Mouse (Mus musculus) CD4-positive naive resting alpha-beta T cell, adult 57 days (primary cell): ENCODE measurements around the gene Ttc32. TPM values are rescaled to one million over a fixed set of nuclear protein-coding genes. Genes with fewer than 3 reads are reported as not detected.

Source experiments
- total RNA-seq: library from RNA; stranded (reverse); gene quantifications from one replicate; pipeline ENCODE4 v1.2.4, GENCODE M21; 2023

Gene Ttc32
- 9.0 TPM for total RNA-seq

GRCm38 (mm10) chr12:9029888-9030723, at the start of gene Ttc32:
Gene Ttc32 (plus strand): TSS chr12:9029997.

Other genes with a start within 250 kb of the Ttc32 start
- 82.4 TPM for gene Laptm4a, start 108.3 kb upstream of the Ttc32 start, total RNA-seq
- gene Matn3, start 82.1 kb upstream of the Ttc32 start, total RNA-seq = not detected
- 0.74 TPM for gene Wdr35, start 56.1 kb upstream of the Ttc32 start, total RNA-seq